Mouse (Mus musculus) frontal cortex, adult (tissue): ENCODE data around the gene Wnt3a.
"Not testable (repeated sequence)": the region's sequence is repeated elsewhere in the genome, so short reads cannot be mapped to it uniquely, and the experiment has no call there.

ENCODE experiments used
- ATAC-seq: cut with Nextera tagmentation; 2 replicates; pipeline ENCODE4 v1.9.2; 2017; ENCODE audit warnings: mild to moderate bottlenecking, moderate library complexity, mixed read lengths; ENCODE audit not compliant: low TSS enrichment

Wnt3a gene

GRCm38 (mm10) chr11:59221604-59222003 is 68.9 kb downstream of the Wnt3a start:
- ATAC-seq, result no peak

- ATAC-seq, result no peak
These were observed 71.5 kb downstream of the Wnt3a start for GRCm38 (mm10) chr11:59219064-59219463.

- peak; percentile 66; the same call in 1 of the 2 replicates for ATAC-seq
These were observed 72.1 kb downstream of the Wnt3a start for GRCm38 (mm10) chr11:59218389-59218998.

- ATAC-seq, result peak; percentile 83
These were observed 73.6 kb downstream of the Wnt3a start for GRCm38 (mm10) chr11:59216955-59217354.

GRCm38 (mm10) chr11:59212892-59213494 is 77.6 kb downstream of the Wnt3a start:
- no peak for ATAC-seq

GRCm38 (mm10) chr11:59212320-59212719 is 78.2 kb downstream of the Wnt3a start:
- ATAC-seq, result not testable (repeated sequence)

GRCm38 (mm10) chr11:59211561-59211960 is 79.0 kb downstream of the Wnt3a start:
- ATAC-seq, result not testable (repeated sequence)

GRCm38 (mm10) chr11:59210020-59210419 is 80.5 kb downstream of the Wnt3a start:
- no peak for ATAC-seq

- ATAC-seq, result no peak
These were observed 81.0 kb downstream of the Wnt3a start for GRCm38 (mm10) chr11:59209580-59209979.

GRCm38 (mm10) chr11:59209003-59209441 is 81.5 kb downstream of the Wnt3a start:
- peak; percentile 50 for ATAC-seq

- ATAC-seq, result peak; percentile 79
These were observed 82.3 kb downstream of the Wnt3a start, which contains the start of gene 2310033P09Rik for GRCm38 (mm10) chr11:59208153-59208831. TSS of gene 2310033P09Rik (plus strand) at chr11:59208321.

- ATAC-seq, result peak; percentile 83
These were observed 88.2 kb downstream of the Wnt3a start, which contains the start of gene Mrpl55 for GRCm38 (mm10) chr11:59202081-59202995. TSS of gene Mrpl55 (plus strand) at chr11:59202486.

- ATAC-seq, result 0 out of 2 replicates have a peak, but pooled peaks have one; percentile 3
These were observed 89.1 kb downstream of the Wnt3a start for GRCm38 (mm10) chr11:59201216-59202002.
